Mouse (Mus musculus): ENCODE results near the gene Fam151a.
"Not testable (repeated sequence)": the region's sequence is repeated elsewhere in the genome, so short reads cannot be mapped to it uniquely, and the experiment has no call there.

The Fam151a gene

DNA sequence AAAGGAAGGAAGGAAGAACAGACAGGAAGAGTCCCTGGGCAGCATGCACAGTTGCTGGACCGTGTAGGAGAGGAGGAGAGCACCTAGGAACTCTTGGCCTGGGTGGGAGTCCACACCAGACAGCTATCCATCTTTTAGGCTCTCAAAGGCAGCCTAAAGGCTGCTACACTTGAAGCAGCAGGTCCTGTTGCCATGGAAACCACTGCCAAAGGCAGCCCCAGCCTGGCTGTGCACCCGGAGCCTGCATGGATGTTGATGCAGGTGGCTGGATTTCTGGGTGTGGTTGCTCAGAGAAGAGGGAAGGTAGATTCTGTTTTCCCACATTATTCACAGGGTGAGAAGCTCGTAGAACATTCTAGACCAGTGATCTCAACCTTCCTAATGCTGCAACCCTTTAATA is 43.3 kb downstream of the Fam151a start:
- no peak for DNase-seq (ENCODE audit: low spot score in 2 of 2)

DNA sequence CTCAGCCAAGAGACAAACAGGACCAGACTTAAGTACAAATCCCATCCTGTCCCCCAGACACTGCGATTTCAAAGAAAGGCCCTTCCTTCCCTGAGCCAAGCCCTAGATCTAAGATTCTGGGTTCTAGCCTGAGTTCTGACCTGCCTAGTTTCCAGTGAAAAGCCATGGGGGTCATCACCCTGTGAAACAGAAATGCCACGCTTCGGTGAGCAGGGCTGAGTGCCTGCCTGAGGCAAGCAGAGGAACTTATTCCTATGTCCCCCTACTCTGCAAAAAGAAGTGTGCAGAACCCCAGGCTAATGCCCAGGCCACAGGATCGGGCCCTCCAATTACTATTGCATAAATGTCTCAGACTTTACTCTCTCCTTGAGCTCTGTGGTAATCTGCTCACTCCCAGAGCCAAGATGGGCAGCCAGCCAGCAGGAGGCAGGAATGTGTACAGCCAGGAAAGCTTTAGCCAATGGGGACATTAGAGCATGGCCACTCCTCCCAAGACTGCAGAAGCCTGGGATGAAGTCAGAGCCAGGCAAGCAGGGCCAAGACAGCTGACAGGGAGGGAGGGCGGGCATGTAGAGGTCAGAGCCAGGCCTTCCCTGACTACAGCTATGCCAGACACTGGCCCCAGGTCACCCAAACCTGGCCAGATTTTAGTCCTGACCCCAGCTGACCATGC is 44.6 kb downstream of the Fam151a start:
- peak; percentile 8 to 43 for DNase-seq (ENCODE audit: low spot score in 2 of 2)

DNA sequence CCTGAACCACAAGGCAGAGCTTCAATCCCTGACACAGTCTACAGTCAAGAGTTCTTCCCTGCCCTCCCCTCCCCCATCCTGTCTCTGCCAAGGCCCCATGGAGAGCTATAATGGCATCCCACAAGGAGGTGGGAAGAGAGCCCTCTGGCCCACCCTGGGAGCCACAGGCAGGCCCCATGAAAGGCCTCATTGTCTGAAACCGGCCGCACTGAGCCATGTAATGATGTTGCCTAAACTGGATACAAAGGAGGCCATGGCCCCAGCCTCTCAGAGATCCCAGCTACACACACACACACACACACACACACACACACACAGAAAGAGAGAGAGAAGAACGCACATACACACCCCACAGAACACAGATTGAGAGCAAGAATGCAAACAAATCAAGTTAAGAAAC is 46.4 kb downstream of the Fam151a start:
- DNase-seq (ENCODE audit: low spot score in 2 of 2) = no peak

DNA sequence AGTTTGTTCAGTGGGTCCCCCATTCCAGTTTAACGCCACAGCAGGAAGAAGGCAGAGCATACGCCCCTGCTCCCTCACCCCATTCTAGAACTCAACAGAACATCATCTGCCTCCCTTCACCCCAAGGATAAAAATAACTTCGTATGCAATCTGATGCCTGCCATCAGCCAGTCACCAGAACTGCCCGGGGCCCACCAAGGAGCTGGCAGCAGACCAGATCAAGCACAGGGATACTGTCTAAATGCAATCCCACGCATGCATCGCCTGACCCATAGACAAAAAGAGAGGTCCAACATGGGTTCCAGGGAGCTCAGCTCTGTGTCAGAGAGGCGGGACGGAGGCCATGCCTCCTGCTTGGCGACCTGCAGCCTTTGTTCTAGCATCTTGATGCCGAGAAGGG is 49.4 kb downstream of the Fam151a start:
- no peak for DNase-seq (ENCODE audit: low spot score in 2 of 2)

GRCm38 (mm10) chr4:106784806-106785205 is 51.1 kb downstream of the Fam151a start:
- DNase-seq (ENCODE audit: low spot score in 2 of 2) = no peak

DNA sequence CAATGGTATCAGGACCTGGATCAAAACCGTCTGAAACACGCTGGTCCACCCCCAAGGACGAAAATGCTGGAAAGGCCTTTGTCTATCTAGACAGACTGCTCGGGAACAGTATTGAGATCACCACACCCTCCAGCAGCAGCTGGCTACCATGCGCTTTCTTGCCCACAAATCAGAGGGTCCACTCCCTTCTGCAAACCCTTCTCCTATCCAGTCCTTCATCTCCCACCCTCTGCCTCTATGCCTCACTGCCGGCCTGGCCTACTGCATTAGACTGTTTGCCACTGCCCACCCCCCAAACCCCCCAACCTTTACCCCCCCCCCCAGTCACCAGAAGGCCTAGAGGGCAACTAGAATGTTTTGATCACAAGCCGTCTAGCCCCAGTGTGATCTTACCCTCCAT is 51.7 kb downstream of the Fam151a start:
- no peak for DNase-seq (ENCODE audit: low spot score in 2 of 2)

GRCm38 (mm10) chr4:106785753-106786540 is 52.3 kb downstream of the Fam151a start:
- no peak for DNase-seq (ENCODE audit: low spot score in 2 of 2)

DNA sequence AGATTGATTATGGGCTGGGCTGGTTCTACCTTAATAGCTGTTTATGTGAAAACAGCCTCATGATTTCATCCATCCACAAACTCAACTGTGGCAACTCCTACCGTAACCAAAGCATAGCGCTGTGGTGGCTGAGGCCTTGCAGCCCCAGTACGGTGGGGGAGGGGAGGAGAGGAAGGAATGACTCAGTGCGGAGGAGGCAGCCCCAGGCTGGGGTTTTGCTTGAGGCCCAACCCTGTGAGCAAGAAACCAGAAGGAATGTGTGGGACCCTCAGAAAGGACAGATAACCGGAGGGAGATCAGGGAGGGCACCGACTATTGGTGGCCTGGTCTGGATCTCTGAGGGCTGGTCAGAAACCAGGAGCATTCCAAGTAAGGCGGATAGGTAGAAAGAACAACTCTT is 54.1 kb downstream of the Fam151a start:
- DNase-seq (ENCODE audit: low spot score in 2 of 2) = peak; percentile 12 to 22

DNA sequence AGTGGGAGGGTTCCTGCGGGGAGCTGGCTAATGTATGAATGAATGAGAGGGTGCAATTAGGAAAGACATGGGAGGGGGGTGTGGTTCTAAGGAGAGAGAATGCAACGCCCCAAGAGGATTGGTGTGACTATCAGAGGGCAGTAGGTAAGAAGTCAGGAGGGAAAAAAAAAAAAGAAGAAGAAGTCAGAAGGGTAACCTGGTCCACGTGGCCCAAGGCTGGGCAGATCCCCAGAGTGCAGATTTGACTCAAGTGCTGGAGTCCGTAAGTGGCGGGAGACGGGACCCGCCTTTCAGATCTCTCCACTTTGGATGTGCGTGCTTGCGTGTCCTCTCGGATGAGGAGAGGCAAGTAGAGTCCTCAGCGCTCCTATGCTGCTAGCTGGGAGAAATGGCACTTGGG is 54.9 kb downstream of the Fam151a start:
- no peak for DNase-seq (ENCODE audit: low spot score in 2 of 2)

DNA sequence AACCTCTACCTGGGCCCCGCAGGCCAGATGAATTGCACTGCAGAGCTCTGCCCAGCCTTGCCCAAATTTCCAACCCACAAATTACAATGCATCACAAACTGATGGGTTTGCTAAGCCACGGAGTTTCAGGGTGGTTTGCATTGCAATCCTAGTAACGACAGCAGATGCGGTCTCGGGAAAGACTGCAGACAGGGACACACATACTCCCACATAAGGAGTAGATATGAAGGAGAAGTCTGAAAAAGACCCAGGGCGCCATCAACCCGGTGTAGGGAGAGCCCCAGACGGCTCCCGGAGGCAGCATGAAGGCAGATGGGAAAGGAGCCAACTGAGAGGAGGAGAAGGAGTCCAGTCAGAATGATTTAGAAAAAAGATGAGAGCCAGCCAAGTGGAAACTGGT is 56.0 kb downstream of the Fam151a start:
- DNase-seq (ENCODE audit: low spot score in 2 of 2) = no peak

DNA sequence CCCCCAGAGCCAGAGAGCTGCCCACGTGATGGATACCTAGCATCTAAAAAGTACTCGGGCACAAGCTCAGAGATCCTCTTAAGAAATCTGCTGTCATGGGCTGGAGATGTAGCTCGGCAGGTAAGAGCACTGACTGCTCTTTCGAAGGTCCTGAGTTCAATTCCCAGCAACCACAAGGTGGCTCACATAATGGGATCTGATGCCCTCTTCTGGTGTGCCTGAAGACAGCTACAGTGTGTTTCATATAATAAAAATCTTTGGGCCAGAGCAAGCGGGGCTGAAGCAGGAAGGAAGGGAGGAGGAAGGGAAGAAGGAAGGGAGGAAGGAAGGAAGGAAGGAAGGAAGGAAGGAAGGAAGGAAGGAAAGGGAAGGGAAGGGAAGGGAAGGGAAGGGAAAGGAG is 56.5 kb downstream of the Fam151a start:
- DNase-seq (ENCODE audit: low spot score in 2 of 2) = not testable (repeated sequence)

DNA sequence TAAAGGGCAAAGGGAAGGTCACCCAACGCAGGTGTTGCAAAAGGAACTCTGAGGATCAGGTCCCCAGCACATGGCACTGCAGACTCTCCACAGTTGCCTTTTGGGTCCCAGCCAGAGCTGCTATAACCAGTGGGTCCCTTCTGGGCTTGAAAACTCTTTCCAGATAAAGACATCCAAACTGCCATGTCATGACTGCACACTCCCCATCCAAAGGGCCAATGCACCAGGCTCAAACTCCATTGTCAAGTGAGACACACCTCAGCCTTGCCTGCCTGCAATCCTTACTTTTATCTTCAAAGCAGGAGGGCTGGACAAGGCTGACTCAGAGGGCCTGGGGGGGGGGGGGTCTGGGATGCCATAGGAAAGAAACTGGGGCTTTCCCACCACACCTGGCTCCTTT is 57.2 kb downstream of the Fam151a start:
- DNase-seq (ENCODE audit: low spot score in 2 of 2) = no peak

GRCm38 (mm10) chr4:106792276-106792675 is 58.6 kb downstream of the Fam151a start:
- no peak for DNase-seq (ENCODE audit: low spot score in 2 of 2)

DNA sequence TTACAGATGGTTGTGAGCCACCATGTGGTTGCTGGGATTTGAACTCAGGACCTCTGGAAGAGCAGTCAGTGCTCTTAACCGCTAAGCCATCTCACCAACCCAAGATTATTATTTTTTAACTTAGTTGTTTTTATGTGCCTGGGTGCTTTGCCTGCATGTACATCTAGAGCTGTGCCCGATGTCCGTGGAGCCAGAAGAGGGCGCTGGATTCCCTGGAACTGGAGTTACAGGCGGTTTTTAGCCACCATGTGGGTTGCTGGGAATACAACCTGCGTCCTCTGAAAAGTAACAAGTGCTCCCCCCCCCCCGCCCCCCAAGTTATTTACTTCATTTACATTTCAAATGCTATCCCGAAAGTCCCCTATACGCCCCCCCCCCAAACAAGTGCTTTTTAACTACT is 60.1 kb downstream of the Fam151a start:
- DNase-seq (ENCODE audit: low spot score in 2 of 2) = not testable (repeated sequence)

- peak; percentile 17 to 22 for DNase-seq (ENCODE audit: low spot score in 2 of 2)
These were observed 60.6 kb downstream of the Fam151a start for GRCm38 (mm10) chr4:106794247-106794646.

GRCm38 (mm10) chr4:106795289-106795688 is 61.6 kb downstream of the Fam151a start:
- DNase-seq (ENCODE audit: low spot score in 2 of 2) = no peak

Measured in spleen, postnatal 36 days (tissue).